Mouse (Mus musculus) urinary bladder, postnatal 25 days (tissue): Measurements from ENCODE around the gene Fam161b.

ENCODE experiments used
- DNase-seq: peaks from one replicate; pipeline ENCODE4 v3.0.0; 2022; ENCODE audit warnings: low spot score

The Fam161b gene

DNA sequence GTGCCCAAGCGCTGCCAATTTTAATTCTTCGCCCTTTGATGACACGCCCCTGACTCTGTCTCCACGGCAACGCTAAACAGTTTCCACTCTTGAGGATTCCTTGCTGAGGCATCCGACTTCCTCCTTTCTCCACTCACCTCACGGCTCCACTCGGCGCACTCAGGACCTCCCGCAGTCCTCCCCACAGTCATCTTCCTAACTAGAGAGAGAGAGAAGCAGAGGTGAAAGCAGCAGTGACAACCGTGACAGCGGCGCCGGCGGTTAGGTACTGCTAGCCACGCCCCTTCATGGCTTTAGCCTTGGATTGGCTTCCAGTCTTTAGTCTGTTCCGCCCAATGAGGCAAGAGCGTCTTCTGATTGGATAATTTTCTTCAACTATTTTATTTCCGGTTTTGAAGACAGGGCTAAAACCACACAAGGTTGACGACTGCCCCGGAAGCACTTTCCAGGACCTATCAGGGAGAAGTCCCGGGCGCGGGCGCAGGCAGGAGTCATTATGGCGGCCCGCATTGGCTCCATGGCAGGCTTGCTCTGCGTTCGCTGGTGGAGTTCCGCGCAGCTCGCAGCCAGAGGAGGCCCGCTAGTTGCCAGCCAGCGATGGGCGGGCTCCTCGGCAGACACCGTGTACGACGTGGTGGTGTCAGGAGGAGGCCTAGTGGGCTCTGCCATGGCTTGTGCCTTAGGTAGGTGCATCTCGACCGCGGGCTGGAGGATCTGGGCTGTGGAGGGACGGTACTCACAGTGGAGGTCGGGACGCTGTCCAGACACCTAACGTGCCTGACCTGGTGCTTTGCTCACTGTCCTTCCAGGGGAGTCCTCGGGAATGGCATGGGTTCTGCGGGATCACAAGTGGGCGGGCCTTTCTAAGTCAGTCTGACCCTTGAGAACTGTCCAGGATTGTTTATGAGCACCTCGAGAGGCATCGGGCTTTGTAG is at the start of gene Fam161b, which contains the start of gene Coq6:
Gene Fam161b (minus strand): TSS at position 279 of the 935 bp plus-strand sequence.
Gene Coq6 (plus strand): TSS at position 103 of the 935 bp plus-strand sequence.
- peak; percentile 88 for DNase-seq

DNA sequence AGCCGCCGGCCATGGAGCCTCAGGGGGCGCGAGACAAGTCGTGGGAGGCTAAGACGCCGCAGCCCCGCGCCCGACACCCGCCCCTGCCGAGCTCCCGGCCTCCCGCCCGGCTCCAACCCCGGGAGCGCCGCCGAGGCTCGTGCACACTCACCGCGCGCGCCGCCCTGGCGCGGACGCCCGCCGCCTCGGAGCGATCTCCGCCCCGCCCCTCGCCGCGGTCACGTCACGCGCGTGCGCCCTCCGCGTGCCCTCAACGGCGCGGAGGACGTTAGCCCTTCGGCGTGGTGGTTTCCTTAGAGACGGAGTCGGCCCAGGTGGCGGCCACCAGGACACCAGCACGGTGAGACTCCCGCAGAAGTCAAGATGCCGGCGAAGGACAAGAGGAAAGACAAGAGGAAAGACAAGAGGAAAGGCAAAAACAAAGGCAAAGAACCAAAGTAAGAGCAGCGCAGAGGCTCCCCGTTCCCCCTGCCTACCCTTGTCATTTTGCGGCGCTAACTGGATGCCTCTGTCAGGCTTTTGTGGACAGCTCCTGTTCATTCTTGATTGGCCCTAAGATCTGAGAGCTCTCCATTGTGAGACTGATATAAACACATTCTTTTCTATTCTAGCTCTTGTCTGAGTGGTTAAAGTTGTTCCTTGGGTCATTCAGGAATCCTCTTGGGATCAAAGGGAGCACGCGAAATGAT is 47.3 kb upstream of the Fam161b start, which contains the start of the genes Entpd5 and Bbof1:
Gene Entpd5 (minus strand): TSS at position 211 of the 689 bp plus-strand sequence.
Gene Bbof1 (plus strand): TSS at position 253 of the 689 bp plus-strand sequence.
- peak; percentile 92 for DNase-seq

GRCm38 (mm10) chr12:84407874-84408818 is 46.5 kb upstream of the Fam161b start:
- DNase-seq = no peak

GRCm38 (mm10) chr12:84407259-84407658 is 45.6 kb upstream of the Fam161b start:
- no peak for DNase-seq

DNA sequence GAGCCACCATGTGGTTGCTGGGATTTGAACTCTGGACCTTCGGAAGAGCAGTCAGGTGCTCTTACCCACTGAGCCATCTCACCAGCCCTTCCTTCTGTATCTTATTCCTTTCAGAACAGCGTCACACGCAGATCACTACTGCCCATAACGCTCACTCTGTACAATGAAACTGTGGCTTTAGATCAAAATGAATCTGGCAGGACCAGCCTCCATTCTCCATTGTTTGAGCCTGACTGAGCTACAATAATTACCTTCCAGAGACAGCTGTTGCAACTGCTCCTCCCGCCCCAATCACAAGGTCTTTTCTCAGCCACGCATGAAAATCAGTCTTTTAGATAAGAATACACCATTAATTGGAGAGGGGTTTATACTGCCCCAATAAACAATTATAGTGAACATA is 42.9 kb upstream of the Fam161b start:
- DNase-seq = no peak

GRCm38 (mm10) chr12:84402923-84403322 is 41.3 kb upstream of the Fam161b start:
- DNase-seq = no peak

DNA sequence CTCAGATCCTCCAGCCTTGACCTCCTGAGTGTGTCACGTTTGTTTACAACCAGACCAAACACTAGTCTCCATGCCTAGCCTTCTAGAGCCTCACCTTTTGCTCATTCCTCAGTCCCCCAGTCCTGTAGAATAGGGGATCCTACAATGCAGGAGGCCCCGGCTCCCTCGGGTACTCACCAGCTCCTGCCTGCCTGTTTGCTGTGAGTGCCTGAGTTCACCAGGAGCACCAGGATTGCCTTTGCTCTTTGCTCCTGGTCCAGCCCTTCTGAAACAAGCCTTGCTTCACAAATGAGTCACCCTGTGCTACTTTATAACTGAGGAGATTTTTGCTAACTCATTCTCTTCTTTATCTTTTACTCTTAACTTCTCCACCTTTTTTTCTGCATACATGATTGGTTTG is 39.0 kb upstream of the Fam161b start:
- DNase-seq = no peak

DNA sequence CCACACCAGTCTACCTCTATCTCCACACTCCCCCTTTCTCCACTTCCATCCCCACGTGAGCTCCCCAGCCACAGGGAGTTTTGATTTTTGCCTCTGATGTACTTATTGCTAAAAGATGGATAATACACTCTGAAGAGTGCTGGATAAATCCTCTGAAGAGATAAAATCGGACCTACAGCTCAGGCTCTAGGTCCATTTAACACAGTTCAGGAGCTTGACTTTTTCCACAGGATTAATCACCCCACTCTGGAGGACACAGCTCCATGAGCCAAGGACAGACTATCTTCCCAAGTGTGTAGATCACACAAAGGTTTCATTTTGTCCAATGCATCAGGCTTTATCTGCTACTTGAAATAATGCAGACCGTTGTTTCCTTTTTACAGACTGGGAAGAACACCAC is 38.4 kb upstream of the Fam161b start:
- no peak for DNase-seq

DNA sequence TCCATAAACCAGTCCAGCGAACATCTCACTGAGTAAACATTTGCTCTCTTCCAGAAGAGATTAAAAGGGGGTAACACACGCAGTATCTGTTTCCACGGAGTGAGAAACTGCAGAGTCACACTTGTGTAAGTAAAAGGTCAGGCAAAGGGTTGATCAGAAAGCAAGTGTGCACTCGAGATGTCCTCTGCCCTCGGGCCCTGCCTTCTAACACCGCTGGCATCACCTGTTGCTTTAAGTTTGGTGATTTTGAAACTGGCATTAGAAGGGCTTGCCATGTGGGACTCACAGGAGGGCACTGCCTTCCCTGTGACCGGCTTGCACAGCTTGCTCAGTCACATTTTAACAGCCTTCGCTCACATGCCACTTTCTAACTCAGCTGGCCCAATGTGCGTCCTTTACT is 38.0 kb upstream of the Fam161b start:
- no peak for DNase-seq

DNA sequence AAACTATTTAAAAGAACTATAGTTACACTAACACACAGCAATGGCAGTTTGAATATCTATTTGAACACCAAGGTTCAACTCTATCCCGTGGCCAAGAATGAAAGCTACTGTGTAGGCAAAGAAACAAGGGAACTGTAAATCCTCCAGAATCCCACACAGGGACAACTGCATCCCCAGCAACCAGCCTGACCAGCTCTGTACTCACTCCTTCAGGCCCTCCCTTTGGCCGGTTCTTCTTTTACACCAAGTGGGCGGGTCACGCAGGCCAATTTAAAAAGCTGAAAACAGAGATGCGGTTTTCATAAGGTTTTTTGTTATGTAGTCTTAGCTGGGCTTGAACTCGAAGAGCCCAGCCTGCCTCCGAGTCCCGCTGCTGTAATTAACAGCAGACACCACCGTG is 37.5 kb upstream of the Fam161b start:
- no peak for DNase-seq

GRCm38 (mm10) chr12:84398629-84399028 is 37.0 kb upstream of the Fam161b start:
- DNase-seq = no peak

- no peak for DNase-seq
Observed at GRCm38 (mm10) chr12:84397685-84398084, 36.1 kb upstream of the Fam161b start.

GRCm38 (mm10) chr12:84396947-84397679 is 35.5 kb upstream of the Fam161b start:
- no peak for DNase-seq

DNA sequence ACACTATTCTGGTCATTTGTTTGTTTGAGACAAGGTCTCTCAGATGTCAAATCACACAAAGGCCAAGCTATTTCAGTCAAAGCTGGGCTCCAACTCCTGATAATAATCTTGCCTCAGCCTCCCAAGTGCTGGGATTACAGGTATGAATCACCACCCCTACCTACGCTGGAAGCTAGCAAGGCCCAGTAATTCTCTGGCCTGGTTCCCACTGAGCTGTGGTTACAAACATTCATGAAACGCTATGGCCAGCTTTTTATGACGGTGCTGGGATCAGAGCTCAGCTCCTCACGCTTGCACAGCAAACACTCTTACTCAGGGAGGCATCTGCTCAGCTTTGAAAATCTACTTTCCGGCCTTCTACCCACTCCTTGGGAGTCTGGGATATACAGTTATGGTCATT is 32.2 kb upstream of the Fam161b start:
- no peak for DNase-seq

DNA sequence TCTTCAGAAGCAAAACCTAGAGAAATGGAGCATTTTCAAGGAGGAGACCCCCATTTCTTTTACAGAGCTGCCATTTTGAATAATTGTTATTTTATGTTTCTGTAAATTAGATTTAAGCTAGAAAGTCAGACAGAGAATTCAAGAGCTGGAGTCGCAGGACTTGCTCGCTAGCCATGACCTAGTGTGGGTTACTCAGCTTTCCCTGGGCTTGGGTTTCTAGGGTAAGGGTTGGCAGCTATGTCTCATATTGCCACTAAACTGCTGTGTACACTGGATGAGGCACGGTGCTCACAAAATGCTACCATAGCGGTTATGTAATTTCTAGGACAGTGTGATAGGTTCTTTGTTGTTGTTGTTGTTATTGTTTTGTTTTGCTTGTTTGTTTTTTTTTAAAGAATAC is 31.0 kb upstream of the Fam161b start:
- DNase-seq = no peak

DNA sequence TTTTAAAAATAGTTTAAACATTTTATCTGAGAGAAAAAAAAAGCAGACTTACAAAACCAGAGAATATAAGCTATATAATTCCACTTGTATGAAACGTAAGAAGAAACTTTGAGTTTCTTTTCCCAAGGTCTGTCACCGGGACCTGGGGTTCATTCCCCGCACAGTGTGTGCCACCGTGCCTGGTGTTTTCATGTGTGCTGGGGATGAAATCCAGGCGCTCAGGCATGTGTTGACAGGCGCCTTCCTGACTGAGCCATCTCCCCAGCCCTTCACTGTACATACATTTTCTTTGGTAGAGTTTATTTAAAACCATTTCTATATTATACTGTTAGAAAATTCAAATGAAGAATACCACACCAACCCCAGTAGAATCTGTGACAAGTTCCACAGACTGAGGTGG is 28.7 kb upstream of the Fam161b start:
- no peak for DNase-seq

DNA sequence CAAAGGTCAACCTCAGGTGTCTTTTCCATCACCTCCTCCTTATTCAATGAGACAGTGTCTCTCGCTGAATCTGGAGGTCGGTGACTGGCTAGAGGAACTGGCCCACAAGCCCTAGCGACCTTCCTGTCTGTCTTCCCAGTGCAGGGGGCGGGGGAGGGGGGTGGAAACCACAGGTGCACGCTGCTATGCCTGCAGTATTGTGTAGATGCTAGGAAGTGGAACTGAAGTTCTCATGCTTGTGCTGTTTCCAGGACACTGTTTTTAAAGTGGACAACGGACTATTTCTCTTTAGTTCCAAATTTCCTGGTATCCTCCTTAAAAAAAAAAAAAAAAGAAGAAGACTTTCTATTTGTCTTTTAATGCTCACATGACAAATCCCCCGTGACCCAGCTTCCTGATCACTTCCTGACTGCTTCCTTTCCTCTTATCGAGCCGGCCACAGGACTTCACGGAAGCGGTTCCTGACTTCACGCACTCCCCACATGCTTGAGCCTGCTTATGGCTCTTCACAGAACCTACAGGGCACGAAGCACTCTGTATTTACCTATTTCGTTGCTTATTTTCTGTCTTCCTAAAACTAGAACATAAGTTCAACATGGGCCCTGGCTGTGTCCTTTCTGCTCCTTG is 27.3 kb upstream of the Fam161b start:
- DNase-seq = no peak

DNA sequence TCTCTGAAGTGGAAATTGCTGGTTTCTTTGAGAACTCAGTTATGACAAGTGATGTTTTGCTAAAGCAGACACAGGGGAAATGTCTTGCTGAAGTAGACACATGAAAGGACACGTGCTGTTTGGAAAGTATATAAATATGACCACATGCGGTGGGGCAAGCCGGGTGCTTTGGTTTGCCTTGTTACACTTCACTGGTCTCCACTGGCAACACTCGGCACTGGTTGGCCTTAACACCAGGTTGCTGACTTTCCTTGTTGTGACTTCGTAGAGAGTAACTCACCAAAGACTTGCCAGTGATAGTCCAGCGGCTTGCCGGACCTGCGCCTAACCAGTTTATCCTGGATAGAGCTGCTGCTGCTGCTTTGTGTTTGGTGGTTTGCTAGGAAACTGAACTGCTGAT is 26.5 kb upstream of the Fam161b start:
- no peak for DNase-seq

DNA sequence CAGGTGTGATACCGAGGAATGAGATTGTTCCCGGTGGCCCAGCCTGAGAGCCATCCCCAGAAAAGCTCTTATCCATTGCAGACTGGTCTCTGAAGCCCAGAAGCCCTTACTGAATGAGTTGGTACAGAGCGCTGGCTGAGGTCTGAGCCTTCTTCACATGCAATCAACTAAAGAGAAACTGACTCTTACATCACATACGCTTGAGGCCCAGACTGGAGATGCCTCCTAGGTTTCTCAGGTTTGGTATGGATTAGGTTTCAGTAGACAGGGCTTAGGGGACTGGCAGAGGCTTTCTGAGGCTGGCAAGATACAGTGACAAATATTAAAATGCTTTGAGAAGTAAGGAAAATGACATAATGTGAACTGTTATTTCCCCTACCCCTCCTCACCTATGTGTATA is 23.8 kb upstream of the Fam161b start:
- no peak for DNase-seq

GRCm38 (mm10) chr12:84384644-84385081 is 23.0 kb upstream of the Fam161b start:
- peak; percentile 58 for DNase-seq

GRCm38 (mm10) chr12:84382369-84382768 is 20.7 kb upstream of the Fam161b start:
- no peak for DNase-seq
